Mouse (Mus musculus) mature B cell (primary cell): ENCODE data around the gene Tyk2.

Experiments used
- in situ Hi-C: fragments of 300-500 bp; cut with MboI; formaldehyde crosslinking; loops from 2 replicates; pipeline ENCODE4 v1.14.3; 2019

Gene Tyk2

DNA sequence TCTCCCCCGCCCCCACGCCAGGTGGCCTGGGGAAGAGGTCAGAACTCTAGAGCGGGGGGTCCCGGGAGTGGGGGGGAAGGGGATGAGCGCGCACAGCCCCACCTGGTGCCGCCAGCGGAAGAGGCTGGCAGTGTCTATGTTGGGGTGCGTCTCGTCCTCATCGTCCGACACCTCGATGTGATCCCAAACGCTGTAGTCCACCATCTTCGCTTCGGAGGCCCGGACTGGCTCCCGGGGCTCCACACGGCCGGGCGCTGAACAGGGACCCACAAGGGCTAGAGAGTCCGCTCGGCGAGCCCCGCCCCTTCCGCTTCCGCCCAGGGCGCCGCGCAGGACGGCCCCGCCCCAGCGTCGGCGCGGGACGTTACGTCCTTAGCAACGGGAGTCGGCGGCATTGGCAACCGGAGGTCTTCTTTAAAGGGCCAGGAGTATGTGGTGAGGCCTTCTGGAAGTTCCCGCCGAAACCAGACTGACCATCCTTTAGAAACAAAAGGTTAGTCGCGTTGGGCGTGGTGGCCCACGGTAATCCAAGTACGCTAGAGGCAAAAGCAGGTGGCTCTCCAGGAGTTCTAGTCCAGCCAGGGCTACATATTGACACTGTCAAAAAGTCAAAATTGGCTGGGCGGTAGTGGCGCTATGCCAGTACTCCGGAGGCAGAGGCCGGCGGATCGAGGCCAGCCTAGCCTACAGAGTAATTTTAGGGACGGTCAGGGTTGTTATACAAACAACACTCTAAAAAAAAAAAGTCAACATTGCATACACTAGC lies 18.8 kb upstream of the Tyk2 start, which contains the start of gene Cdc37:
TSS of gene Cdc37 (minus strand) at position 329 of the 766 bp plus-strand sequence.
- in situ Hi-C loops, result loop anchor here (10.0 to 25.0 kb wide), 2 partner anchors 138 to 255 kb away; partner anchors contain the start of genes Eif3g, Icam1 and Mrpl4

DNA sequence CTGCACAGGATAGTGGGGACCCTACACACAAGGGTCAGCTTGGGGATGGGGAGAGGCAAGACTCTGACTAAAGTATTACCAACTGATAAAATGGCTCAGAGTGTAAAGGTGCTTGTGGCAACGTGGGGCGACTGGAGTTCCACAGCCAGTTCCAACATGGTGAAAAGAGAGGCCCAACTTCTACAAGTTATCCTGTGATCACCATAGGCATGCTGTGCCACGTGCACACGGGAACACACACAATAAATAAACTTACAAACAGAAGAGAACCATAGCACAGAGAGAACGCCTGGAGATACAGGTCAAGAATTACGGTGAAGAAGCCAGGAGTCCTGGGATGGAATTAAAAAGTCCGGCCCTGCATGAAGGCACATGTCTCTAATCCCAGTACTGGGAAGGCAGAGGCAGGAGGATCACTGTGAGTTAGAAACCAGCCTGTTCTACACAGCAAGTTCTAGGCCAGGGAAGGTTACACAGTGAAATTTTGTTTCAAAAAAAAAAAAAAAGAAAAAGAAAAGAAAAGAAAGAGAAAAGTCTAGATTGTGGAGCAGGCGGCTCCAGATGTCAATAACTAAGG lies 18.1 kb upstream of the Tyk2 start:
- in situ Hi-C loops, result loop anchor here (10.0 to 25.0 kb wide), 2 partner anchors 137 to 254 kb away; partner anchors contain the start of genes Eif3g, Icam1 and Mrpl4

DNA sequence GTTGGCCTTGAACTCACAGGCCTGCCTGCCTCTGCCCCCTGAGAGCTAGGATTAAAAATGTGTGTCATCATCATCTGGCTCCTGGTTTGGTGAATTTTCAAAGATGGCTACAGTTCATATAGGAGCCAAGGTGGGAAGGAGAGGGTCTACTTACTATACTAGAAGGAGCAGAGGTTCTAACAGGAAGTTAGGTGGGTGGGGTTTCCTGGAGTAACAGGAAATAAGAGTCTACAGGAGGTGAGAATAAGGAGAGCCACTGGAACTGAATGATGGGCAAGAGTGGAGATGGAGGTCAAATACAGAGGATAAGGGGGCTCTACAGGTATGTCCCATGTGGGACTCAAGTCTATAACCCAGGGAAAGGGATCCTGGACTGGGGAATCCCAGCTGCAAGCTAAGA lies 17.4 kb upstream of the Tyk2 start:
- in situ Hi-C loops, result loop anchor here (10.0 to 25.0 kb wide), 2 partner anchors 136 to 254 kb away; partner anchors contain the start of genes Eif3g, Icam1 and Mrpl4

DNA sequence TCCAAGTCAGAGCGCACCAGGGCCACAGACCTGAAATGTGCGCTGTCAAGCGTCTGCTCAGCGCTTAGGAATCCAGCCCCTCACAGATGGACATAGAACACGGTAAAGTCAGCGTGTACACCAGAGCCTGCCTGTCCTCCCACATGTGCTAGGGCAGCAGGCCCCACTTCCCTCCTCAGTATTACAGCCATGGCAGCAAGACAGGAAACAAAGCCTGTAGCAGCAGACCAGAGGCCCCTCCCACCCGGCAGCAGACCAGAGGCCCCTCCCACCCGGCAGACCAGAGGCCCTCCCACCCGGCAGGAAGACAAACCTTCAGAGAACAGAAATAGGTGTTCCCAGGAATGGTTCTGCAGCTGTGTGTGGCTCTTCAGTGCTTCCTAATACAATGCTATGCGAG lies 15.7 kb upstream of the Tyk2 start:
- in situ Hi-C loops, result loop anchor here (10.0 to 25.0 kb wide), 2 partner anchors 134 to 252 kb away; partner anchors contain the start of genes Eif3g, Icam1 and Mrpl4

DNA sequence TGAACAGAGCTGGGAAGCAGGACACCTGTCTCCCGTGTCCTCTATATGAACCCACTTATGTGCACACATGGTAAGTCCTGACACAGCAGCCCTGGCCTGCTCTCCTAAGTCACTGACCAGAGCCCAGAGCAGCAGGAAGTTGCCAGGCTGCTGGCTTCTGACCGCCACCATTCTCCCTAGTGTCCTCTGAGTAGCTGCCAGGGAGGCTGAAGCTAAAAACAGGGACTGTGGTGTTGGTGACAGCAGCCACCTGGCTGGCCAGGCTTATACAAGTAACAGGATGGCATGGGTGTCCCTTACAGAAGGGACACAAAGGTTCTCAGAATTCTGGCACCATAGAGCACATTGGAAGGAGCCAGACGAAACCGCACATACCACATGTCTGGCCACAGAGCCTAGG lies 14.4 kb upstream of the Tyk2 start:
- in situ Hi-C loops, result loop anchor here (10.0 to 25.0 kb wide), 2 partner anchors 133 to 251 kb away; partner anchors contain the start of genes Eif3g, Icam1 and Mrpl4

DNA sequence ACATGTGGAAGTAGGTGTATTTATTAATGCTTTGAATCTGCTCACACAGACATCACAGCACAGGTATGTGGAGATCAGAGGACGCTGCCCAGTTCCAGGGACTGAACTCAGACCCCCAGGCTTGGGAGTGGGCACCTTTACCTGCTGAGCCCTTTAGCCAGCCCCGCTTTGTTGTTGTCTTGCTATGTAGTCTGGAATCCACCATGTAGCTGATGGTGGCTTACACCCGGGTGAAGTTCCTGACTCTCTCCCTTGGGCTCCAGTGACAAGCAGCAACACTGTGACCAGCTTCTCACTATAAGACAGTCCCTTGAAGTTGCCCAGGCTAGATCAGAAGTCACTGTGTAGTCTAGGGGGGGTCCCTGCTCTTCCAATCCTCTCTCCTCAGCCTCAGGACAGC lies 13.3 kb upstream of the Tyk2 start:
- in situ Hi-C loops, result loop anchor here (10.0 to 25.0 kb wide), 2 partner anchors 132 to 250 kb away; partner anchors contain the start of genes Eif3g, Icam1 and Mrpl4

DNA sequence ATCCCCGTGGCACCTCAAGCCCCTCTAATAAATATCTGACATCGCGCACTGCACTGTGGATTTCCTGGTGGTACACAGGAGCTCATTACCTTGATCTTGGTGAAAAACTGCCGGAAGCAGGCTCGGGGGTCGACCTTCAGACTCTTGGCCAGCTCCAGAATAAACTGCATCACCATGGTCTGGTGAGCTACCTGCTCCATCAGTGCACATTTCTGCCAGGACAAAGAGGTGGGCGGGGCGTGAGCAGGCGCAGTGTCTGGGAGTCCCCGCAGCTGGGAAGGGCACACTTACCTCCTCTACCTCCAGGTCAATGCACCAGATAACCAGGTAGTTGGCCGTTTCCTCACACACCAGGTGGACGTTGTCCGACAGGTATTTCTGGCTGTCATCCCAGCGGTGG lies 10.9 kb upstream of the Tyk2 start:
- in situ Hi-C loops, result loop anchor here (10.0 to 25.0 kb wide), 2 partner anchors 130 to 247 kb away; partner anchors contain the start of genes Eif3g, Icam1 and Mrpl4

DNA sequence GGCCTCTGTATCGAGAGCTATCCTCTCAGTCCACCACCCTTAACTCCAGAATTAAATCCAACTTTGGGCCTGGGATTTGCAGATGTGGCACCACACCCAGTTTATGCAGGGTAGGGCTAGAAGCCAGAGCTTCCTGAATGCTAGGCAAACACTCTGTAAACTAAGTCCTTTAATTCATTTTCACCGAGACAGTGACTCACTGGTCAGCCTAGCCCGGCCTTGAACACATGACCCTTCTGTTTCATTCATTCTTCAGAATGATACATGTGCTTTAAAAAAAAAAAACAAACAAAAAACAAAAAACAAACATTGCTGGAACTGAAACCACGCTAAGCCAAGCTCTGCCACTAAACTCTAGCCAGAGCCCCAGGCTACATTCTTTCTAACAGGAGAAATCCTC lies 7.3 kb upstream of the Tyk2 start:
- in situ Hi-C loops, result loop anchor here (25.0 kb wide), 1 partner anchor 126 kb away; the partner anchor contains the start of genes Icam1 and Mrpl4

DNA sequence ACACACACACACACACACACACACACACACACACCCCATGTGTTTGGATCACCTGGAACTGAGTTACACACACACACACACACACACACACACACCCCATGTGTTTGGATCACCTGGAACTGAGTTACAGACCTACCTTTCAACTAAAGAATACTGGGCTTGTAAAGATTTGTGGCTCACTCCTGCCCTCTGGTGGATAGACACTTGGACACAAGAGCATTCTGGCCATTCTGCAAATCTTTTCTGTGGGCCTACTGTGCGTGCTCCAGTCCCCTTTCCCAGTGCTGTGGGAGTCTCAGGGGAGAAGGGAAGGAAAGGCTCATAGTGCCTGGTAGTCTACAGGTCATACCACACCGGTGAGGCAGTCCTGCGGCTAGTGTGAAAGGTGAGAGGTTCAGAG lies 6.2 kb upstream of the Tyk2 start:
- in situ Hi-C loops, result loop anchor here (25.0 kb wide), 1 partner anchor 125 kb away; the partner anchor contains the start of genes Icam1 and Mrpl4

DNA sequence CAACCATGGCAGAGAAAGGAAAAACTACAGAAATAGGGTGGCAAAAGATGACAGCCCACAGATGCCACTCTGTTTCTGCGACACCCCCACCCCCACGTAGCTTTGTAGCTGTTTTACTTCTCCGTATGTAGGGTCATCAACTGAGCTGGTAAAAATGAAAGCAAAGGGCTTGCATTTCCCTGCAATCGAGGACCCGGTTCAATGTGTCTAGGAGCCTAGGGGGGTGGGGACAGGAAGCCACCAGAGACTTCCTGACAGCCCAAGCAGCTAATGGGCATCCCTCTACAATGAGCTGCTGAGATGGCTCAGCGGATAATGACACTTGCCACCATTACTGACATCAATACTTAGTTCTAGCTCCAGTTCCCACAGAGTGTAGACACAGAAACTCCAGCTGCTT lies 5.4 kb upstream of the Tyk2 start:
- in situ Hi-C loops, result loop anchor here (25.0 kb wide), 1 partner anchor 124 kb away; the partner anchor contains the start of genes Icam1 and Mrpl4

DNA sequence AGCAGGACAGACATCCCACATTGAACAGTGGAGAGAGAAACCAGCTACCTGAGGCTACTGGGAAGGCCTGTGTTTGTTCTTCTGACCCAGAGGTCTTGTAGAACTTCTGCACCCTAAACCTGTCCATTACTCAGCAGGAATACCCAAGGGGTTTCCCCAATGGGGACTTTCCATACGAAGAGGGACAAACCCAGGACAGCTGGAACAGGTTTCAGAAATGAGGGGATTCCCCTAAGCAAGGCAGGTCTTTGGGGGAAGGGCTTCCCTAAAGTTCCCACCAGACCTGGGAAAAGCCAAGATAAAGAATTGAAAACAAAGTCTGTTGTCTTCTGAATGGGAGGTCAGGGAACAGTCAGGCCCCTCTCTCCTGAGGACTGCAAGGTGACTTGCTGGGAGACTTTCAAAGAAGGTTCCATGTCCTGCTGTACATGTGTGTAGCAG lies 4.9 kb upstream of the Tyk2 start:
- in situ Hi-C loops, result loop anchor here (25.0 kb wide), 1 partner anchor 124 kb away; the partner anchor contains the start of genes Icam1 and Mrpl4

DNA sequence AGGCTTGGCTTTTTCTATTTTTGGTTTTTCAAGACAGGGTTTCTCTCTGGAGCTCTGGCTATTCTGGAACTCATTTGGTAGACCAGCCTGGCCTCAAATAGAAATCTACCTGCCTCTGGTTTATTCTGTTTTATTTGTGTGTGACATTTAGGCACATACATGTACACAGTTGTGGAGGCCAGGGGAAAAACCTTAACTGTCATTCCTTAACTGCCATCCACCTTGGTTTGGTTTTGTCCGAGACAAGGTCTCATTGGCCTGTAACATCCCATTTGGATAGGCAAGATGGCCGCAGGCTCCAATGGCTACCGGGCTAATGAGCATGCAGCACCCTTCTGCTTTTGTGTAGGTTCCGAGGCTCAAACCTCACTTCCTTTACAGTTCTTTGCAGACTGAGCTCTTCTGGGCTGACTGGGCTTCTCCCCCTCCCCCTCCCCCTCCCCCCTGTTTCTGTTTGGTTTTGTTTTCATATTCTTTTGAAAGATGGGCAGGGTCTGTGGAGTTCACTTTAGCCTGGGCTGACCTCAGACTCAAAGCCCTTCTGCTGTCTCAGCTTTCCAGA lies 4.4 kb upstream of the Tyk2 start:
- in situ Hi-C loops, result loop anchor here (25.0 kb wide), 1 partner anchor 123 kb away; the partner anchor contains the start of genes Icam1 and Mrpl4

DNA sequence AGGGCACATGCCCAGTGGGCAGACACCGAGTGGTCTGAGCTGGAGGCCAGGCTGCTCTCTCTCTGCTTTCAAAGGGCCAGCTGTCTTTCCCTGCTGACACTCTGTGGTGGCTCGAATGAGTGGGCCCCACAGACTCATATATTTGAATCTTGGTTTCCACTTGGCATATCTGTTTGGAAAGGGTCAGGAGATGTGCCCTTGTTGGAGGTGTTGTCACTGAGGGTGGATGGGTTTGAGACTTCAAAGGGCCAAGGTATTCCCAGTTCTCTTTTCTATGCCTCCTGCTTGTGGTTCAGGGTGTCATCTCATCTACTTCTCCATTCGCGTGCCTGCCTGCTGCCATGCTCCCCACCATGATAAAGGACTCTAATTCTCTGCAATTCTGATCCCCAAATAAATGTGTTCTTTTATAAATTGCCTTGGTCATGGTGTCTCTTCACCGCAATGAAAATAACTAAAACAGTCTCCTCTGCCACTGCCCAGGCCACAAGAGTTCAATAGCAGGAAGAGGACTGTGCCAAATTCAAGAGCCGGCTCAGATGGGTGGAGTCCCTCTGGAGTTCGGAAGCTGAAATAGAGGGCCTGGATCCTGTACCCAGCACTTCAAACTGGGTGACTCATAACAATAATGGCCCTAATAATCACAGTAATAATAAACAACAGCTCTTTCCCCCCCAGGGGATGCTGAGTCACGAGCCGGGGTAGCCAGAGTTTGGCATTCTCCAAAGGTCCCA lies 3.7 kb upstream of the Tyk2 start:
- in situ Hi-C loops, result loop anchor here (25.0 kb wide), 1 partner anchor 122 kb away; the partner anchor contains the start of genes Icam1 and Mrpl4

DNA sequence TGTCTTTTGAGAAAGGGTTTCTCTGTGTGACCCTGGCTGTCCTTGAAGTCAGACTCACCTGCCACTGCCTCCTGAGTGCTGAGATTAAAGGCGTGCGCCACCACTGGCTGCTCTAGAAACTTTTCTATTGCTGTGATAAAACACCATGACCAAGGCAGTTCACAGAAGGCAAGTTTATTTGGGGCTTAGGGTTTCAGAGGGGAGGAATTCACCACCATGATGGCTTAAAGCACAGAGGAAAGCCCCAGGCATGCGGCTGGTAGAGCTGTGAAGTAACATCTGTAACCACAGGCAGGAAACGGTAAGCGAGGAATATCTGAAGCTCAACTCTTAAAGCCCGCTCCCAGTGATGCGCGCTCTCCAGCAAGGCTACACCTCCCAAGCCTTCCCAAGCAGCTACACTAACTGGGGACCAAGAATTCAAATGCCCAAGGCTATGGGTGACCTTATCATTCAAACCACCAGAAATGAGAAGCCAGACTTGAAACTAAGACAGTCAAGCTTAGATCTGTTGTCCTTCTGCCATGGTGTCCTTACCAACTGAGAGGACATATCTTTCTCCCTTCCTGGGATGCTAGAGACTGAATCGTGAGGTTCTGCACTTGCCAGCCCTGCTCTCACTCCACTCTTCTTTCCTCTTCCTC lies 2.1 kb upstream of the Tyk2 start:
- in situ Hi-C loops, result loop anchor here (25.0 kb wide), 1 partner anchor 121 kb away; the partner anchor contains the start of genes Icam1 and Mrpl4

DNA sequence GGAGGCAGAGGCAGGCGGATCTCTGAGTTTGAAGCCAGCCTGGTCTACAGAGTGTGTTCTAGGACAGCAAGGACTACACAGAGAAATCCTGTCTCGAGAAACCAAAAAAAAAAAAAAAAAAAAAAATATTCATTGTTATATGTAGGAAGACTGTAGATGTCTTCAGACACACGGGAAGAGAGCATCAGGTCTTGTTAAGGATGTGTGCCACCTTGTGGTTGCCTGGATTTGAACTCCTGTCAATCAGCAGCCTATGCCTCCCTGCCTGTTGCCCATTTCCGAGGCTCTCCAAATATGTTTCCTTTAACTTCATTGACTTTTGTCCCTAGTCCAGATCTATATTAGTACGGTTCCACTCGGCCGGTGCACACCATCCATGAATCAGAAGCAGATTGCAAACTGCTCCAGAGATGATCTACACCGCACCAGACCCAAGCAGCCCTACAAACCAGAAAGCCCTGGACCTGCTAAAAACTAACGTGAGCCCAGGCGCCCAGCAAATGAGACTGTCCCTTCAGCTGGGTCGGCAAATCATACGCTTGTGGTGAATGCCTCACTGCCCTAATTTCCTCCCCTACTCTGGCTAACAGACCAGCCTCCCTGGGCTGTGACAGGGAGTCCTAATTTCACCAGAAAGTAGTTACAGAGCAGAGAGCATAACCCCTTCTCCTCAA lies 1.2 kb upstream of the Tyk2 start:
- in situ Hi-C loops, result loop anchor here (25.0 kb wide), 1 partner anchor 120 kb away; the partner anchor contains the start of genes Icam1 and Mrpl4

DNA sequence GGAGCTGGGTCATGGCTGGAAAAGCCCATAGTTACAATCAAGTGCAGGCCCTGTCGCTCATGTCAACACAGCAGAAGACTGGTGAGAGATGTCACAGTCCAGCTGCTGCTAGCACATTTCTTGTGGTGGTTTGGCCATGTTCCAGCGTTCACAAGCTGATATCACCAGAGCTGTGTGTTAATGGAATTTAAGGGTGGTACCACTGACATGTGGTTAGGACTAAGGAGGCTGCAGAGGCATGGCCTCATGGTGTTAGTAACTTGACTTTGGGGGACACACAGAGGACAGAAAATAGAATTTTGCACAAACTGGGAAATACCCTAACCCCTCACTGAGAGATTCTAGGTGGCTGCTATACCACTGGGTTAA lies 4.8 kb downstream of the Tyk2 start:
- in situ Hi-C loops, result loop anchor here (25.0 kb wide), 1 partner anchor 114 kb away; the partner anchor contains the start of genes Icam1 and Mrpl4

DNA sequence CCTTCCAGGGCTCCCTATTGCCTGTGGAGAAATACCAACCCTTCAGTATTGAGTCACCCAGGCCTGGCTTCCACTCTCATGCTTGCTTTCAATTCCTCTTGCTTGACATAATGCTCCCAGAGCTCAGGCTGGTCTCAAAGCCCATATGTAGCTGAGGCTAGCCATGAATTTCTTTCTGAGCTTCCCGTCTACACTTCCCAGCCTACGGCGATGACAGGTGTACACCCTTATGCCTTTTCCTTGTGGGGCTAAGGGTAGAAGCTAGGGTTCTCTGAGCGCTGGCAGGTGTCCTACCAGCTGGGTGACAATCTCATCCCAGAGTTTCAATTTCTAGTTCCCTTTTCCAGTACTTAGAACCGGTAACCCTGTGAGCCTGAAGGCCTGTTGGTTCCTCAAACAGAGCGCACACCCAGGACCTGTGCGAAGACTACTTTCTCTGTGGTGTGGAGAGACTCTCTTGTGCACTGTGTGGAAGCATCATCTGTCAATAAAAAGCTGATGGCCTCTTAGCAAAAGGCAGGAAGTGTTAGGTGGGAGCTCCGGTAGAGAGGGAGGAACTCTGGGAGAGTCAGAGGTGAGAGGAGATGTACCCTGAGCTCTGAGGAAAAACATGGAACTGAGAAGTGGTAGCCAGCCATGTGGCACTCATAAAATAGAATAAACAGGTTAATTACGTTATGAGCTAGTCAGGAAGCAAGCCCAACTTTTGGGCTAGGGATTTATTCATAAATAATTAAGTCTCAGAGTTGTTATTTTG lies 5.4 kb downstream of the Tyk2 start:
- in situ Hi-C loops, result loop anchor here (25.0 kb wide), 1 partner anchor 113 kb away; the partner anchor contains the start of genes Icam1 and Mrpl4

DNA sequence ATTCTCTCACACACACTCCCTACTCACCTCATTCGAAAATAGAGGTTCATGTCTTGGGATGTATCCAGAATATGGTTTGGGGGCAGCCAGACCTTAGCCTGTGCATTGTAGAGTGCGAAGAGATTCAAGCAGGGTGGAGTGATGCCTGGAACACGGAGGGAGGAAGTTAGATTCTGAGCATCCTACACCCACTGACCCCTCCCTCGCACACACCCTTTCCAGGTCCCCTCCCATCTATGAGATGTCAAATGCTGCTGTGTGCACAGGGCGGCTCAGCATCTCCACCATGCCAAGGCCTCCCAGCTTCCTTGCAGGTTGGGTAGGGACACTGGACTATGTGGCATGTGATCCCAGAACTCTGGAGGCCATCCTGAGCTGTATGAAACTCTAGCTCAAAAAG lies 6.2 kb downstream of the Tyk2 start:
- in situ Hi-C loops, result loop anchor here (25.0 kb wide), 1 partner anchor 113 kb away; the partner anchor contains the start of genes Icam1 and Mrpl4

DNA sequence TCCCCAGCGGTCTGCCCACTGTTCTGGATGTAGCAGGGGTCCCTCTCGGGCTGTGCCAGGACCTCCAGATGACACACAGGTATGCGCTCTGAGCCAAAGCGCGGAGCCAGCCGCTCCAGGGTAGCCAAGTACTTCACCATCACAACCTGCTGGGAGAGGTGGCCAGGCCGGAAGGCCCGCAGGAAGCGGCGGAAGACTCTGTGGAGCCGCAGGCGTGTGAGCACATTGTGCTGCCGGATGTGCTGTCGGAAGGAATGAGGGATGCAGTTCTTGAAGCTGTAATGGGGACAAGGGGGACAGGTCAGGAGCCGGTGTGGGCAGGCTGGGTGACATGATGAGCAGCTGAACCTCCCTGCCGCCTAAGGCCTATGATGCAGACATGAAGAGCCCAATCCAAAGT lies 9.6 kb downstream of the Tyk2 start:
- in situ Hi-C loops, result no loop called here
